Mouse (Mus musculus) midbrain, embryonic 11.5 days (tissue): ENCODE measurements around the gene Cnot11. TPM values are rescaled to one million over a fixed set of nuclear protein-coding genes. Genes with fewer than 3 reads are reported as not detected.

ENCODE experiments used
- ATAC-seq: fragments of 200-750 bp; cut with Nextera tagmentation; 2 replicates; pipeline ENCODE4 v1.8.0; 2017; ENCODE audit warnings: moderate TSS enrichment, moderate library complexity; ENCODE audit not compliant: low FRiP score
- DNase-seq: peaks from one replicate; pipeline ENCODE4 v3.0.0; 2015; ENCODE audit warnings: low spot score; ENCODE audit errors: missing footprints
- H3K27ac ChIP-seq: fragments of 300-500 bp; sonication (generic); 2 replicates; pipeline ENCODE4 v1.5.1; 2014; ENCODE audit warnings: low read depth, low read length
- H3K27me3 ChIP-seq: fragments of 300-500 bp; sonication (generic); 2 replicates; pipeline ENCODE4 v1.6.1; 2014; ENCODE audit warnings: mild to moderate bottlenecking, low read length, moderate library complexity, mixed read lengths; ENCODE audit not compliant: control insufficient read depth, insufficient read depth
- H3K36me3 ChIP-seq: fragments of 300-500 bp; sonication (generic); 2 replicates; pipeline ENCODE4 v1.6.1; 2014; ENCODE audit warnings: mild to moderate bottlenecking, low read length, moderate library complexity, mixed read lengths; ENCODE audit not compliant: control insufficient read depth, insufficient read depth
- H3K4me1 ChIP-seq: fragments of 300-500 bp; sonication (generic); 2 replicates; pipeline ENCODE4 v1.6.1; 2014; ENCODE audit warnings: low read length; ENCODE audit not compliant: control insufficient read depth, insufficient read depth
- H3K4me2 ChIP-seq: fragments of 300-500 bp; sonication (generic); 2 replicates; pipeline ENCODE4 v1.6.1; 2014; ENCODE audit warnings: mild to moderate bottlenecking, moderate library complexity
- H3K4me3 ChIP-seq: fragments of 300-500 bp; sonication (generic); 2 replicates; pipeline ENCODE4 v1.5.1; 2014; ENCODE audit warnings: low read depth, low read length
- H3K9ac ChIP-seq: fragments of 300-500 bp; sonication (generic); 2 replicates; pipeline ENCODE4 v1.6.1; 2014; ENCODE audit warnings: low read length
- H3K9me3 ChIP-seq: fragments of 300-500 bp; sonication (generic); 2 replicates; pipeline ENCODE4 v1.6.1; 2016; ENCODE audit warnings: low read length; ENCODE audit not compliant: control insufficient read depth
- WGBS: fragments of 180-500 bp; shearing (Covaris S2); extraction: QIAGEN DNeasy Blood & Tissue Kit; methylation state at CpG from one replicate; pipeline ENCODE4 v1.1.7; 2014; 5-methylcytosine and 5-hydroxymethylcytosine counted together
- polyA plus RNA-seq: library from polyadenylated mRNA; unstranded; fragments of >200 nt; fragmentation: Nextera tagmentation; extraction: Ambion mirVana; gene quantifications from 2 replicates; pipeline ENCODE4 v1.2.1, GENCODE M21; 2014

Cnot11 gene
- polyA plus RNA-seq, 1 experiment from 2014 or later: 29.9 TPM

DNA sequence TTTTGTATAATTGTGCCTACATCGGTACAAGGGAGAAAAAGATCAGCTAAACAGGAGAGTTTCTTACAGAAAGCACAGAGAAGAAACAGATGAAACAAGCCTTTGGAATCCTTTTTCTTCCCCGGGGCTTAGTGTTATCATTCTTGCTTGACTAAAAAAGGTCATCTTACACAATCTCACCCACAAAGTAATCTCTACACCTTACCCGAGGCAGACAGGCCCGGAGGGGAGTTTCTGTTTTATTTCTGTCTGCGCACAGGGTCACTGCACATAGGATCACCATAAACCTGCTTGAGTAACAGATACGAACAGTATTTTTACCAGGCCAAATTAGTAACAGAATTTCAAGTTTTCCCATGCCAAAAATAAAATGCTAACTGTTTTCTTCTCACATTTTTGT lies 36.9 kb downstream of the Cnot11 start:
- H3K9me3 ChIP-seq: no peaks in the 10 kb centered on the region
- DNase-seq (no peak), ATAC-seq (no peak)
- 71% methylated on average over 6 of the region's 6 CpGs for WGBS
- H3K9ac ChIP-seq: no peak overlapping the region
- no peaks in the 10 kb centered on the region for H3K36me3 ChIP-seq
- no peak overlapping the region for H3K4me2 ChIP-seq
- H3K4me3 ChIP-seq: no peak overlapping the region
- H3K27ac ChIP-seq: no peak overlapping the region
- H3K27me3 ChIP-seq: no peaks in the 10 kb centered on the region
- H3K4me1 ChIP-seq: peaks cover 8% of the 10 kb centered on the region; the same call in 1 of the 2 replicates

DNA sequence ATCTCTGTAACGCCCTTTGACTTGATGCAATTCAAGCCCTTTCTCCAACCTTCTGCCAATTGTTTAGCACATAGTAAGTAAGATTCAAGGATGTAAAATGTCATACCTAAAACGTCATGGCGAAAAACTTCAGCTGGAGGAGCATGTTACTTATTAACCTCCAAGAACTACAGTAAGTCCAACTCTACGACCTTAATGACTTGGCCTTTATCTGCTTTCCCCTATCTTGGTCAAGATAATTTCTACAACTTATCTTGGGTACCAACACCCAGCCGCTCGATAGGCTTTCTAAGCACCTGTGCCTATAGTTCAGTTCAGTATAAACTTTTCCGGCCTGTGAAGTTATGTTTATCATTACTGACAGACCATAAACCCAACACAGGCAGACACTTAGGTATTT lies 39.1 kb downstream of the Cnot11 start:
- Histone ChIP-seq H3K36me3 (no peaks in the 10 kb centered on the region), H3K4me3 (no peak overlapping the region), H3K27me3 (no peaks in the 10 kb centered on the region), H3K9ac (no peak overlapping the region), H3K9me3 (no peaks in the 10 kb centered on the region), H3K4me2 (no peak overlapping the region), H3K27ac (no peak overlapping the region), H3K4me1 (peaks cover 8% of the 10 kb centered on the region; the same call in 1 of the 2 replicates)
- ATAC-seq (no peak), DNase-seq (no peak)
- WGBS: 92% methylated on average over 7 of the region's 7 CpGs

DNA sequence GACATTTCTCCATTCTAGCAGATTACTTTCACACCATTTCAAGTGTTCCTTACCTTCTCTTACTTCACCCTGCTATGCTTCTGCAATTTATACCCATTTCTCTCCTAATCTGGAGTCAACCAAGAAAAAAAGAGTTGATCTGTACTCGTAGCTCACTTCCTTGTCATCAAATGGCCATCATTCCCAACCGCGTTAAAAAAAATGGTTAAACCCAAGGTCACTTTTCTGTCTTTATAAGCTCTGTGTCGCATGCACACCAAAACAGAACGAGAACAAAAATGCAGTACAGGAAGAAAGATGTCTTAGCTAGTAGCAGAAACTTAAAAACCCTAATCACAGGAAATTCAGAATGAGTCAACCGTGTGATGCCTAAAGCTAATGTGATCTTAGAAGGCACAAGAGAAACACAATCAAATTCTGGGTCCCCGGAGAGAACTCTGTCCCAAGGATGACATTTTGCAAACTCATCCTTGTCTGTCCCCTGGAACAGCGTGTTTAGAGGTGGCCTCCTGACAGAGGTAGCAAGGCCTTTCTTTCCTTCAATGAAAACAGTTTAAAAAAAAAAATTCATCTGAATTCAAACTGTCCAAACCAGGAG lies 41.1 kb downstream of the Cnot11 start:
- Histone ChIP-seq H3K27me3 (no peaks in the 10 kb centered on the region), H3K27ac (no peak overlapping the region), H3K9me3 (no peaks in the 10 kb centered on the region), H3K4me3 (peak overlapping the region; percentile 90), H3K9ac (peak overlapping the region; percentile 93), H3K4me1 (peaks cover 8% of the 10 kb centered on the region; the same call in 1 of the 2 replicates), H3K4me2 (peak overlapping the region; percentile 49), H3K36me3 (no peaks in the 10 kb centered on the region)
- ATAC-seq (no peak), DNase-seq (no peak)
- WGBS: 28% methylated on average over 8 of the region's 8 CpGs

DNA sequence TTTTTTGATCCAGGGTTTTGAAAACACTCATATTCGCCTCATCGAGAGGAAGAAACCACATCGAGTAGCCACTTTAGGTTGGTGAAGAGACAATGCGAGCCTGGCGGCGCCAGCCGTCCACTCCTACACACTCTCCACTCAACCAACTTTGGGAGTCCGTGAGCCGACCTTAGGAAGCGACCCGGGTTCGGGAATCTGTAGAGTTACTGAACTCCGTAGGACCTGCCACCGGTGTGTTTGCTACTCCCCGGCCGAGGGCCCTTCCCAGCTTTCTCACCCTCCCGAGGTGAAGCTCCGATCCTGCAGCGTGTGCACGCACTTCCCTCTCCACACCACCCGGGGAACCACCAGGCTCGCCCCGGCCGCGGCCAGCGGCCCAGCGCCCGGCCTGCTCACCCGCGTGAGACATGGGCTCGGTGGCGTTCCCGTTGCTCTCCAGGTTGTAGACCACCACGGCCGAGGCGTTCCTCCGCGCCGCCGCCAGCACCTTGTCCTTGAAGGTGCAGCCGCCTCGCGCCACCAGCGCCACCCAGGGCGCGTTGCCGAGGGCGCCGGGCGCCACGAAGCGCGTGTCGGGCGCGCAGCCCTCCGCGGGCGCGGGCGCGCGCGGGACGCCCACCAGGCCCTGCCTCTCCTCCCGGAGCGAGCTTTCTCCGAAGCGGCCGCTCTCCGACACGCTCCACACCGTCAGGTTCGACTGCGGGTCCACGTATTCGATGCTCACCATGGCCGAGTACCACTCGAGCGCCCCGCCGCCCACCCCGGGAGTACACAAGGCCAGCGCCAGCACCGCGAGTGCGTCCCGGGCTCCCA lies 41.8 kb downstream of the Cnot11 start:
- peak; percentile 97 for DNase-seq
- peak overlapping the region; percentile 93 for H3K27ac ChIP-seq
- H3K9ac ChIP-seq: peak overlapping the region; percentile 93
- peak; percentile 67 for ATAC-seq
- H3K36me3 ChIP-seq: no peaks in the 10 kb centered on the region
- H3K4me3 ChIP-seq: peak overlapping the region; percentile 90
- H3K27me3 ChIP-seq: no peaks in the 10 kb centered on the region
- H3K4me2 ChIP-seq: peak overlapping the region; percentile 49
- peaks cover 8% of the 10 kb centered on the region; the same call in 1 of the 2 replicates for H3K4me1 ChIP-seq
- no peaks in the 10 kb centered on the region for H3K9me3 ChIP-seq
- WGBS: under 1% methylated on average over 88 of the region's 88 CpGs

DNA sequence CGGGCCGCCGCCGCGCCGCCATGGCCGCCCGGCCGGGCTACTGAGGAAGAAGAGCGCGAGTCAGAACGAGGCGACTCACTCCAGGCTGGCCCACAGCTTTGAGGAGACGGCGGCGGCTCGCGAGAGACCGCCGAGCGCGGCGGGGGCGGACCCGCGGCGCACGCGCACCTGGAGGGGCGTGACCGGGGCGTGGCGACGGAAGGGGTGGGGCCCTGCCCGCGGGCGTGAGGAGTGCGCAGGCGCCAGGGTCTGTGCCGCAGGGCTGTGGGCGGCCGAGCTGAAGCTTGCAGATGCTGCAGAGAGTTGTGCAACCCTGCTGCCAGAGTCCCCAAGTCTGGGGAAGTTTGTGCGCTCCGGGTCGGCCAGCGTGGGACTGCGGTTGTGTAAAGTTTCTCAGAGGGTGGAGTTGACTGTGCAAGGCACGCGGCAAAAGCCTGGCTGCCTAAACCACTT lies 42.5 kb downstream of the Cnot11 start, which contains the start of gene Rnf149:
Gene Rnf149, minus strand, starts transcription at position 153 of the 453 bp plus-strand sequence.
- Histone ChIP-seq H3K4me2 (peak within 1 kb of the TSS; percentile 49), H3K36me3 (no peaks in the 10 kb centered on the region), H3K9me3 (no peaks in the 10 kb centered on the region), H3K4me1 (peaks cover 8% of the 10 kb centered on the region; the same call in 1 of the 2 replicates), H3K27me3 (no peaks in the 10 kb centered on the region), H3K27ac (peak within 1 kb of the TSS; percentile 93), H3K9ac (peak within 1 kb of the TSS; percentile 93), H3K4me3 (peak within 1 kb of the TSS; percentile 90)
- DNase-seq (peak; percentile 99), ATAC-seq (peak; percentile 98)
- WGBS: under 1% methylated on average over 40 of the region's 49 CpGs

DNA sequence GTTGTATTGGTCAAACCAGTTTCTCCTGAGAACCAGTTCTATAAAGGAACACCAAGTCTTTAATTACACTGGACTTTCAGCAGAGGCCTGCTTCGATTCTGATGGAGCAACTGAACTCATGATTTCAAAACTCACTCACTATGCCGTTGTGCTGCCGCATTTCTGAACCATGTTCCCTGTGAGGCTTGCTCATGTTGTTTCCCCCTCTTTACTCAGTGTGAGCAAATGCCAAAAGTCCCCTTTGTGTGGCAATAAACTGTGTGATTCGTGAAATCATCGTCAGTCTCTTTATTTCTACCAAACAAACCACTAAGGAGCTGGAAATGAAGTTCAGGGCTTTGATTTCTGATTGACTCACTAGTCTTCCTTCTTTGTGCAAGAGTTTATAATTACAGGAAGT lies 43.7 kb downstream of the Cnot11 start:
- H3K9me3 ChIP-seq: no peaks in the 10 kb centered on the region
- H3K4me2 ChIP-seq: no peak overlapping the region
- 82% methylated on average over 5 of the region's 5 CpGs for WGBS
- no peaks in the 10 kb centered on the region for H3K36me3 ChIP-seq
- no peaks in the 10 kb centered on the region for H3K27me3 ChIP-seq
- no peak overlapping the region for H3K9ac ChIP-seq
- no peak for DNase-seq
- H3K4me3 ChIP-seq: no peak overlapping the region
- peaks cover 8% of the 10 kb centered on the region; the same call in 1 of the 2 replicates for H3K4me1 ChIP-seq
- no peak for ATAC-seq
- no peak overlapping the region for H3K27ac ChIP-seq

DNA sequence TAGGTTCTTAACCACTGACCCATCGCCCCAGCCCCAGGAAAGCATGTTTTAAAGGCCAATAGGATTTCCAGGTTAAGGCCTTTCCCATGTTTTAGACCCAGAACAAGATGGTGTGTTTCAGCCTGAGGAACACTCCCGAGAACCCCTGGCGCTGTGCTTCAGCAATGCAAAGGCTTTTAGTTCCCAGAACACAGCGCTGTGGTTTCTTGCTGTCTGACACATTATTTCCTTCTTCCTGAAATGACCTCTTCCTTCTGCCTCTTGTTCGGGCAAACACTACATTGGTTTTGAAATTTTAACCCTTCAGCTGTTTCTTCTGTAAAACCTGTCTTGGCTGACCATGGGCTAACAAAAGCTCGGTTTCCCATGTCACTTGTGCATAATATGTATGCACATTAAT lies 44.3 kb downstream of the Cnot11 start:
- no peak overlapping the region for H3K4me2 ChIP-seq
- ATAC-seq (no peak), DNase-seq (no peak)
- no peak overlapping the region for H3K4me3 ChIP-seq
- H3K9ac ChIP-seq: no peak overlapping the region
- peaks cover 8% of the 10 kb centered on the region; the same call in 1 of the 2 replicates for H3K4me1 ChIP-seq
- no peaks in the 10 kb centered on the region for H3K9me3 ChIP-seq
- no peak overlapping the region for H3K27ac ChIP-seq
- no peaks in the 10 kb centered on the region for H3K27me3 ChIP-seq
- H3K36me3 ChIP-seq: no peaks in the 10 kb centered on the region
- 86% methylated on average over 6 of the region's 6 CpGs for WGBS

DNA sequence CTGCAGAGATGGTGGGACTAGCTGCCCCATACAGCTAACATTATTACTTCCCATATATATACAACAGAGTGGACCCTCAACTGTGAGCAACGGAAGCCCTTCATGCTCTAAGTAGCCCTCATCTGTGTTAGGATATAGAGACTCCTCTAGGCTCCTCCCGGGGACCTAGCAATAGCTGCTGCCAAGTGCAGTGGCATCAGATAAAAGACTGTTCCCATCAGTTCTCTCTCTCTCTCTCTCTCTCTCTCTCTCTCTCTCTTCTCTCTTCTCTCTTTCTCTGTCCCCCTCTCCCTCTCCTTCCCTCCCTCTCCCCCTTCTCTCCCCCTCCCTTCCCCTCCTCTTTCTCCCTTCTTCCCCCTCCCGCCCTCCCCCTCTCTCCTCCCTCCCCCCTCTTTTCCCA lies 46.4 kb downstream of the Cnot11 start:
- H3K36me3 ChIP-seq: no peaks in the 10 kb centered on the region
- H3K4me3 ChIP-seq: no peak overlapping the region
- no peak overlapping the region for H3K27ac ChIP-seq
- DNase-seq (no peak), ATAC-seq (no peak)
- no peaks in the 10 kb centered on the region for H3K9me3 ChIP-seq
- no peak overlapping the region for H3K9ac ChIP-seq
- no peaks in the 10 kb centered on the region for H3K4me1 ChIP-seq
- 88% methylated on average over 2 of the region's 3 CpGs for WGBS
- no peak overlapping the region for H3K4me2 ChIP-seq
- H3K27me3 ChIP-seq: no peaks in the 10 kb centered on the region

DNA sequence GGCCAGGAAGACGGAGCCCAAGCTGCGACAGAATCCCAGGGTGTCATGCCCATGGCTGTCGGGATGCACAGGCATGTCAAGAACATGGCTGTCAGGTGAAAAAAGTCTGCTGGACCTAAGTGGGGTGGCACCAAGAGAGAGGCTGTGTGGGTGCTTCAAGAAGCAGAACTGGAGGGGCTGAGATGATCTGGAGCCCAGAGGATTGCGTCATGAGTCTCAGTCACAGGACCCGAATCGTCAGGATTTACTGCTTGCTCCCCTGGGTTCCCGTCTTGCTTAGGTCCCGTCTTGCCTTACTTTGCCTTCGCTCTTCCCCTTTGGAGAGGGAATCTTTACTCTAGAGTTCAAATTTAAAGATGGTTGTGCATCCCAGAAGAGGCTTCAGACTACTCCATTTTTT lies 48.4 kb downstream of the Cnot11 start:
- ATAC-seq (no peak), DNase-seq (no peak)
- H3K27me3 ChIP-seq: no peaks in the 10 kb centered on the region
- no peaks in the 10 kb centered on the region for H3K9me3 ChIP-seq
- H3K36me3 ChIP-seq: no peaks in the 10 kb centered on the region
- no peak overlapping the region for H3K9ac ChIP-seq
- H3K4me2 ChIP-seq: no peak overlapping the region
- no peaks in the 10 kb centered on the region for H3K4me1 ChIP-seq
- no peak overlapping the region for H3K4me3 ChIP-seq
- no peak overlapping the region for H3K27ac ChIP-seq
- WGBS: 92% methylated on average over 9 of the region's 9 CpGs
